ENCODE assay signal across 8 mouse cellular contexts in genomic region chr11:119046601-119047245, GRCm38 (mm10). TPM values are rescaled to one million over a fixed set of nuclear protein-coding genes. Genes with fewer than 3 reads are reported as not detected.
DNase-seq lines count a peak whose midpoint lies in the region; ATAC-seq lines count a peak whose summit lies in the region.

No protein-coding gene starts in this region.

- peaks cover 44% of the 10 kb centered on the region for H3K4me1 ChIP-seq in embryonic facial prominence, embryonic 14.5 days (ENCODE audit: control insufficient read depth, insufficient read depth, low read length)
- peaks cover 52% of the 10 kb centered on the region for H3K4me1 ChIP-seq in hindbrain, embryonic 12.5 days
- peaks cover 68% of the 10 kb centered on the region for H3K4me1 ChIP-seq in limb, embryonic 13.5 days
- H3K4me1 ChIP-seq in midbrain, embryonic 14.5 days (ENCODE audit: control insufficient read depth, insufficient read depth, low read length): peaks cover 24% of the 10 kb centered on the region

- H3K4me3 ChIP-seq in embryonic facial prominence, embryonic 14.5 days (ENCODE audit: low read depth, low read length): peak overlapping the region; percentile 37
- H3K4me3 ChIP-seq in hindbrain, embryonic 12.5 days: peak overlapping the region; percentile 33
- peak overlapping the region; percentile 39 for H3K4me3 ChIP-seq in limb, embryonic 13.5 days
- peak overlapping the region; percentile 38 for H3K4me3 ChIP-seq in midbrain, embryonic 14.5 days (replicated peaks; ENCODE audit: low read depth, low read length)

- H3K27ac ChIP-seq in embryonic facial prominence, embryonic 14.5 days (replicated peaks; ENCODE audit: low read depth, low read length): no peak overlapping the region
- H3K27ac ChIP-seq in hindbrain, embryonic 12.5 days: no peak overlapping the region
- H3K27ac ChIP-seq in limb, embryonic 13.5 days: no peak overlapping the region
- no peak overlapping the region for H3K27ac ChIP-seq in midbrain, embryonic 14.5 days (replicated peaks; ENCODE audit: low read depth, low read length)

- H3K4me2 ChIP-seq in embryonic facial prominence, embryonic 14.5 days (ENCODE audit: low read depth, low read length): peak overlapping the region; percentile 61
- peak overlapping the region; percentile 67 for H3K4me2 ChIP-seq in hindbrain, embryonic 12.5 days (replicated peaks)
- peak overlapping the region; percentile 69 for H3K4me2 ChIP-seq in limb, embryonic 13.5 days (replicated peaks)
- peak overlapping the region; percentile 76 for H3K4me2 ChIP-seq in midbrain, embryonic 14.5 days (ENCODE audit: low read length)

- WGBS in embryonic facial prominence, embryonic 14.5 days: under 1% methylated on average over 38 of the region's 39 CpGs
- WGBS in hindbrain, embryonic 12.5 days: 2% methylated on average over 39 of the region's 39 CpGs
- WGBS in limb, embryonic 13.5 days: under 1% methylated on average over 39 of the region's 39 CpGs
- WGBS in midbrain, embryonic 14.5 days: 1% methylated on average over 39 of the region's 39 CpGs

- H3K9me3 ChIP-seq in embryonic facial prominence, embryonic 14.5 days (ENCODE audit: control insufficient read depth, low read length): no peaks in the 10 kb centered on the region
- no peaks in the 10 kb centered on the region for H3K9me3 ChIP-seq in hindbrain, embryonic 12.5 days (replicated peaks)
- no peaks in the 10 kb centered on the region for H3K9me3 ChIP-seq in limb, embryonic 13.5 days
- H3K9me3 ChIP-seq in midbrain, embryonic 14.5 days (ENCODE audit: control insufficient read depth, low read length): no peaks in the 10 kb centered on the region

- peaks cover 91% of the 10 kb centered on the region for H3K27me3 ChIP-seq in embryonic facial prominence, embryonic 14.5 days (replicated peaks; ENCODE audit: control insufficient read depth, insufficient read depth, low read length)
- H3K27me3 ChIP-seq in hindbrain, embryonic 12.5 days: peaks cover 99% of the 10 kb centered on the region
- peaks cover 91% of the 10 kb centered on the region for H3K27me3 ChIP-seq in limb, embryonic 13.5 days
- peaks cover 99% of the 10 kb centered on the region for H3K27me3 ChIP-seq in midbrain, embryonic 14.5 days (ENCODE audit: control insufficient read depth, insufficient read depth, low read length)

- peak; percentile 26; the same call in 1 of the 2 replicates for ATAC-seq in embryonic facial prominence, embryonic 14.5 days (ENCODE audit: low read depth)
- no peak for ATAC-seq in hindbrain, embryonic 12.5 days (ENCODE audit: low FRiP score)
- ATAC-seq in limb, embryonic 13.5 days (ENCODE audit: low FRiP score, low read depth): no peak
- ATAC-seq in midbrain, embryonic 14.5 days (ENCODE audit: low FRiP score, low TSS enrichment): no peak

- peak overlapping the region; percentile 52 for H3K9ac ChIP-seq in embryonic facial prominence, embryonic 14.5 days (ENCODE audit: low read depth, low read length)
- H3K9ac ChIP-seq in hindbrain, embryonic 12.5 days: peak overlapping the region; percentile 45; the same call in 1 of the 2 replicates
- peak overlapping the region; percentile 26; the same call in 1 of the 2 replicates for H3K9ac ChIP-seq in limb, embryonic 13.5 days
- peak overlapping the region; percentile 44; the same call in 1 of the 2 replicates for H3K9ac ChIP-seq in midbrain, embryonic 14.5 days (replicated peaks; ENCODE audit: low read length)

- H3K36me3 ChIP-seq in embryonic facial prominence, embryonic 14.5 days (ENCODE audit: control insufficient read depth, insufficient read depth, low read length): no peaks in the 10 kb centered on the region
- H3K36me3 ChIP-seq in hindbrain, embryonic 12.5 days: no peaks in the 10 kb centered on the region
- H3K36me3 ChIP-seq in limb, embryonic 13.5 days: no peaks in the 10 kb centered on the region
- H3K36me3 ChIP-seq in midbrain, embryonic 14.5 days (ENCODE audit: control insufficient read depth, insufficient read depth, low read length): no peaks in the 10 kb centered on the region

- DNase-seq in right cerebral cortex, postnatal 14 days: peak; percentile 42
- DNase-seq in right cerebral cortex, adult 18-20 months: no peak
- DNase-seq in embryonic facial prominence, embryonic 14.5 days (ENCODE audit: low spot score): peak; percentile 86
- DNase-seq in midbrain, embryonic 14.5 days: peak; percentile 89
- DNase-seq in left cerebral cortex, adult 9 months (ENCODE audit: low spot score in 2 of 2): no peak
- DNase-seq in cerebellum, adult 9-11 months: no peak

RNA-seq across cellular contexts. Expression of gene Cbx8, which starts 6.0 kb away (rescaled TPM):
- 9.6 and 10.1 TPM in 2 replicates for polyA plus RNA-seq in embryonic facial prominence, embryonic 14.5 days (2014; fragmentation: Nextera tagmentation; extraction: Ambion mirVana)
- polyA plus RNA-seq in hindbrain, embryonic 12.5 days (2016; fragmentation: Nextera tagmentation; extraction: Ambion mirVana): 9.9 and 11.6 TPM in 2 replicates
- polyA plus RNA-seq in limb, embryonic 13.5 days (2015; fragmentation: Nextera tagmentation; extraction: Ambion mirVana): 9.4 and 10.6 TPM in 2 replicates
- 11.5 and 12.4 TPM in 2 replicates for polyA plus RNA-seq in midbrain, embryonic 14.5 days (2014; fragmentation: Nextera tagmentation; extraction: Ambion mirVana)

RNA-seq across cellular contexts. Expression of gene Cbx2, which starts 24.0 kb away (rescaled TPM):
- polyA plus RNA-seq in embryonic facial prominence, embryonic 14.5 days (2014; fragmentation: Nextera tagmentation; extraction: Ambion mirVana): 23.9 and 28.3 TPM in 2 replicates
- polyA plus RNA-seq in hindbrain, embryonic 12.5 days (2016; fragmentation: Nextera tagmentation; extraction: Ambion mirVana): 60.5 and 62.5 TPM in 2 replicates
- polyA plus RNA-seq in limb, embryonic 13.5 days (2015; fragmentation: Nextera tagmentation; extraction: Ambion mirVana): 62.8 and 66.7 TPM in 2 replicates
- polyA plus RNA-seq in midbrain, embryonic 14.5 days (2014; fragmentation: Nextera tagmentation; extraction: Ambion mirVana): 15.6 and 20.7 TPM in 2 replicates

RNA-seq across cellular contexts. Expression of gene Cbx4, which starts 39.3 kb away (rescaled TPM):
- 11.0 and 13.5 TPM in 2 replicates for polyA plus RNA-seq in embryonic facial prominence, embryonic 14.5 days (2014; fragmentation: Nextera tagmentation; extraction: Ambion mirVana)
- polyA plus RNA-seq in hindbrain, embryonic 12.5 days (2016; fragmentation: Nextera tagmentation; extraction: Ambion mirVana): 13.2 and 15.0 TPM in 2 replicates
- 10.7 and 11.3 TPM in 2 replicates for polyA plus RNA-seq in limb, embryonic 13.5 days (2015; fragmentation: Nextera tagmentation; extraction: Ambion mirVana)
- polyA plus RNA-seq in midbrain, embryonic 14.5 days (2014; fragmentation: Nextera tagmentation; extraction: Ambion mirVana): 19.0 and 19.3 TPM in 2 replicates

RNA-seq across cellular contexts. Expression of gene Enpp7, which starts 58.7 kb away (rescaled TPM):
- not detected in 2 replicates for polyA plus RNA-seq in embryonic facial prominence, embryonic 14.5 days (2014; fragmentation: Nextera tagmentation; extraction: Ambion mirVana)
- polyA plus RNA-seq in hindbrain, embryonic 12.5 days (2016; fragmentation: Nextera tagmentation; extraction: Ambion mirVana): not detected in 2 replicates
- not detected in 2 replicates for polyA plus RNA-seq in limb, embryonic 13.5 days (2015; fragmentation: Nextera tagmentation; extraction: Ambion mirVana)
- not detected in 2 replicates for polyA plus RNA-seq in midbrain, embryonic 14.5 days (2014; fragmentation: Nextera tagmentation; extraction: Ambion mirVana)

Comparison
In these comparisons a context has a peak if more than half of its experiments do, and no peak if none do; other contexts are left out.
1. DNase-seq: peak in right cerebral cortex, postnatal 14 days (single experiment), embryonic facial prominence, embryonic 14.5 days (single experiment) and midbrain, embryonic 14.5 days (single experiment); none in right cerebral cortex, adult 18-20 months (single experiment), left cerebral cortex, adult 9 months (0 of 2) and cerebellum, adult 9-11 months (single experiment).
2. Peak in every context shown above with its lines, with median percentiles within 50 percentile points of each other: H3K4me2 ChIP-seq, H3K4me3 ChIP-seq and H3K9ac ChIP-seq.